Mouse (Mus musculus) lung, postnatal 0 days (tissue): ENCODE measurements around the gene Paxbp1.

Experiments used
- CTCF ChIP-seq: IDR thresholded peaks from 2 replicates; pipeline ENCODE4 v1.5.1; 2016; ENCODE audit warnings: antibody characterized with exemption, mild to moderate bottlenecking
- EP300 ChIP-seq: IDR thresholded peaks from 2 replicates; pipeline ENCODE4 v1.6.1; 2016; ENCODE audit warnings: antibody characterized with exemption, mild to moderate bottlenecking, control low read depth

DNA sequence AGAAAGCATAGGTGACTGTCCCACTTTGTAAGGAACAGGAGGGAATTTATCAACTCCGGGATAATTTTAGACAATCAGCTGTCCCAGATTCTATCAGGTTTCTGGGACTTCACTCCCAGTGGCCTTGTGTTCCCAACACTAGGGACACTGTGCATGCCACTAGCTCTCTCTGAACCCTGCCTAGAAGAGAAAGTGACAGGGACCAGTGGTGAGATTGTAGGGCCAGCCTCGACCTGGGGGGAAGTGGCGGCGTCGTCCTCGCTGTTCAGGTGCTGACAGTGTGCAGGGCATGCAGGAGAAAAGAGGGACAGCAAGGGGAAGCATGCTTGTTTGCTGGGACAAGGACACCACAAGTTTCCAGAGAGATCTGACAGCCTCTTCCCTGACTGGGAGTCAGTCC is 13.4 kb upstream of the Paxbp1 start:
- TF ChIP-seq CTCF (no peak), EP300 (no peak)
